Mouse (Mus musculus): ENCODE data around the gene Olfr644.

The Olfr644 gene

GRCm38 (mm10) chr7:104071769-104072168 is at the start of gene Olfr644:
TSS of gene Olfr644 (minus strand) at chr7:104071869.
- no peak for TF ChIP-seq GATA4 (IDR thresholded peaks at IDR 0.05; ENCODE audit: insufficient replicate concordance, low read length)

GRCm38 (mm10) chr7:104104757-104104972 is 33.0 kb upstream of the Olfr644 start, which contains the start of gene Olfr646:
TSS of gene Olfr646 (plus strand) at chr7:104104873.
- no peak for TF ChIP-seq GATA4 (IDR thresholded peaks at IDR 0.05; ENCODE audit: insufficient replicate concordance, low read length)

GRCm38 (mm10) chr7:104103913-104104756 is 32.5 kb upstream of the Olfr644 start:
- TF ChIP-seq GATA4 (IDR thresholded peaks at IDR 0.05; ENCODE audit: insufficient replicate concordance, low read length) = no peak

GRCm38 (mm10) chr7:104085365-104085764 is 13.7 kb upstream of the Olfr644 start, which contains the start of gene Olfr645:
TSS of gene Olfr645 (minus strand) at chr7:104085465.
- no peak for TF ChIP-seq GATA4 (IDR thresholded peaks at IDR 0.05; ENCODE audit: insufficient replicate concordance, low read length)

GRCm38 (mm10) chr7:104061345-104061744 is 10.3 kb downstream of the Olfr644 start, which contains the start of gene 4930516K23Rik:
TSS of gene 4930516K23Rik (minus strand) at chr7:104061445.
- TF ChIP-seq GATA4 (IDR thresholded peaks at IDR 0.05; ENCODE audit: insufficient replicate concordance, low read length) = no peak

GRCm38 (mm10) chr7:104059215-104059614 is 12.5 kb downstream of the Olfr644 start:
- TF ChIP-seq GATA4 (IDR thresholded peaks at IDR 0.05; ENCODE audit: insufficient replicate concordance, low read length) = no peak

- no peak for TF ChIP-seq GATA4 (IDR thresholded peaks at IDR 0.05; ENCODE audit: insufficient replicate concordance, low read length)
Observed at GRCm38 (mm10) chr7:104052566-104052965, 19.1 kb downstream of the Olfr644 start, which contains the start of gene Olfr642. TSS of gene Olfr642 (minus strand) at chr7:104052666.

GRCm38 (mm10) chr7:104050745-104051144 is 20.9 kb downstream of the Olfr644 start:
- no peak for TF ChIP-seq GATA4 (IDR thresholded peaks at IDR 0.05; ENCODE audit: insufficient replicate concordance, low read length)

- no peak for TF ChIP-seq GATA4 (IDR thresholded peaks at IDR 0.05; ENCODE audit: insufficient replicate concordance, low read length)
Observed at GRCm38 (mm10) chr7:104035145-104035544, 36.5 kb downstream of the Olfr644 start, which contains the start of gene Olfr641. TSS of gene Olfr641 (plus strand) at chr7:104035445.

- TF ChIP-seq GATA4 (IDR thresholded peaks at IDR 0.05; ENCODE audit: insufficient replicate concordance, low read length) = no peak
Observed at GRCm38 (mm10) chr7:104026978-104027377, 44.7 kb downstream of the Olfr644 start.

- TF ChIP-seq GATA4 (IDR thresholded peaks at IDR 0.05; ENCODE audit: insufficient replicate concordance, low read length) = no peak
Observed at GRCm38 (mm10) chr7:104025473-104025872, 46.2 kb downstream of the Olfr644 start, which contains the start of gene Olfr640. TSS of gene Olfr640 (minus strand) at chr7:104025573.

- no peak for TF ChIP-seq GATA4 (IDR thresholded peaks at IDR 0.05; ENCODE audit: insufficient replicate concordance, low read length)
Observed at GRCm38 (mm10) chr7:104021651-104022050, 50.0 kb downstream of the Olfr644 start.

GRCm38 (mm10) chr7:104018953-104019352 is 52.7 kb downstream of the Olfr644 start:
- no peak for TF ChIP-seq GATA4 (IDR thresholded peaks at IDR 0.05; ENCODE audit: insufficient replicate concordance, low read length)

GRCm38 (mm10) chr7:104017203-104017602 is 54.5 kb downstream of the Olfr644 start, which contains the start of gene Olfr639:
TSS of gene Olfr639 (minus strand) at chr7:104017303.
- no peak for TF ChIP-seq GATA4 (IDR thresholded peaks at IDR 0.05; ENCODE audit: insufficient replicate concordance, low read length)
